Mouse (Mus musculus): ENCODE results near the gene Gm10260. TPM values are rescaled to one million over a fixed set of nuclear protein-coding genes. Genes with fewer than 3 reads are reported as not detected.

Gm10260 gene
- polyA plus RNA-seq, 1 experiment: 16.4 TPM

DNA sequence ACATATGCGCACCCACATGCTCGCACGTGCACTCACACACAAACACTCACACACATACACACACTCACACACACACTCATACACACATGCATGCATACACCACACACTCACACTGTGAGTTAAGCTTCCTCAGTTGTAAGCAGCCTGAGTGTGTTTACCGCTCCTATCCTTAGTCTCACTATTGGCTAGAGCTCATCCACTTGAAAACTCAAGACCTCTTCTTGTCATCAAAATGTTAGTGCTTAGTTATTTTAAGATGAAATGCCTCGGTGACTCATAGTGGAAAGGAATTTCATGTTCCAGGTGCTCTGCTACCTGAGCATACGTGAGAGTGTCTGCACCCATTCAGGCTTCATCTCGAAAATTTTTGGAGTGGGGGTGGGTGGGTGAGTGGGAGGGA lies 21.2 kb upstream of the Gm10260 start:
- H3K36me3 ChIP-seq (ENCODE audit: control insufficient read depth, insufficient read depth, low read length, poor library complexity, severe bottlenecking): no peaks in the 10 kb centered on the region
- H3K4me1 ChIP-seq (ENCODE audit: control insufficient read depth, insufficient read depth, low read length): peaks cover 1% of the 10 kb centered on the region
- no peaks in the 10 kb centered on the region for H3K9me3 ChIP-seq (replicated peaks; ENCODE audit: control insufficient read depth, insufficient read depth, low read length, poor library complexity, severe bottlenecking)
- H3K9ac ChIP-seq (ENCODE audit: low read depth, poor library complexity, severe bottlenecking): no peak overlapping the region
- TF ChIP-seq EP300 (IDR thresholded peaks at IDR 0.05; ENCODE audit: insufficient read depth, low read depth, low read length) (no peak), CTCF (IDR thresholded peaks at IDR 0.05; ENCODE audit: low read depth, low read length) (no peak), POLR2A (IDR thresholded peaks at IDR 0.05; ENCODE audit: insufficient read depth, low read length) (no peak)
- no peaks in the 10 kb centered on the region for H3K27me3 ChIP-seq (ENCODE audit: control insufficient read depth, insufficient read depth, low read length, poor library complexity, severe bottlenecking)
- no peak overlapping the region for H3K27ac ChIP-seq (ENCODE audit: insufficient read depth, low read length)
- H3K4me3 ChIP-seq (ENCODE audit: low read depth, low read length): no peak overlapping the region

DNA sequence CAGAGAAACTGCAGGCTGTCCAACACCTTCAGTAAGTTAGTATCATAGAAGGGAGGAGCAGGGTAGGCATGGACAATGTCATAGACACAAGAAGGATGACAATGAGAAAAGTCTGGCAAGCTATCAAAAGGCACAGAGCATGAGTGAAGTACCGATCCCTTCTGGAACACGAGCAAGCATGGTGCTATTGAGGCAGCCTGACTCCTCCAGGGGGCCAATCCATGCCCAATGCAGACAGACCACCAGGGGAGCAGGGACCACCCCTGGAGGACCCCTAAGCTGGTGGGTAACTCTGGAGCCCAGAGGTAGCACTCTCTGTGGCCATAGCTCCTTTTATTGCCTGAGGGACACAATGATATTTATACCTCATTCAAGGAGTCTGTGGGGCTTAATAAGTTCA lies 20.1 kb upstream of the Gm10260 start:
- H3K4me1 ChIP-seq (ENCODE audit: control insufficient read depth, insufficient read depth, low read length): peaks cover 1% of the 10 kb centered on the region

DNA sequence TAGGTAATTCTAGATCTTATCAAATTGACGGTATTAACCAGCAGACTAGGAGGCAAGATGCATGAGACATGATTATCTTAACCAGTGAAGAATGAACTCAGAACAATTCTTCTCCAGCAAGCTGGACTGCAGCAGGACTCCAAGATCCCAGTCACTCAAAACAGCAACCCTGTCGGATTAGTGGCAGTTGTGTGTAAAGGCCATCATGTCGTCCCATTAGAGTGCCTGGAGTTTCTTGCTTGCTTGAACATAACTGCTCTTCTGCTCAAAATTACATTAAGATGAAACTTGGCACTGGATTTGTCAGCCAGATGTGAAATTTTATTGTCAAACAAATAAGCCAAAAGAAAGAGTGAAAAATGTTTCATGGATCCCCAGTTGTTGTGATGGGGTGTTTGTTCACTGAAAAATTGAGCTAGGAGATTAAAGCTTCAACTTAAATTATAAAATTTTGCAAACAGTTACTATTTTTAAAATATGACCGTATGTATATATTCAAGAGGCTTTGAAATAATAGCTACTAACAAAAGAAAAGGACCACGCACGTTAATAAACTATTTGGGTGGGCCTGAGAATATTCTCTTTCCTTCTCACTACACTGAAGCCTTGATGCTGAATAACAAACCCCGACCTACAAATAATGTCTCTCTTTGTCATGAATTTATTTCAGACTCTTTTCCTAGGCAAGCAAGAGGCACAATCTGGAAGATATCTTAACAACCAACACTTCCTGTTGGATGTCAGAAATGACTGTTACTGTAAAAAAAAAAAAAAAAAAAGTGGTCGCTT lies 19.4 kb upstream of the Gm10260 start:
- TF ChIP-seq EP300 (IDR thresholded peaks at IDR 0.05; ENCODE audit: insufficient read depth, low read depth, low read length) (no peak), POLR2A (IDR thresholded peaks at IDR 0.05; ENCODE audit: insufficient read depth, low read length) (no peak), CTCF (IDR thresholded peaks at IDR 0.05; ENCODE audit: low read depth, low read length) (no peak)
- no peak overlapping the region for H3K27ac ChIP-seq (ENCODE audit: insufficient read depth, low read length)
- no peaks in the 10 kb centered on the region for H3K36me3 ChIP-seq (ENCODE audit: control insufficient read depth, insufficient read depth, low read length, poor library complexity, severe bottlenecking)
- H3K27me3 ChIP-seq (ENCODE audit: control insufficient read depth, insufficient read depth, low read length, poor library complexity, severe bottlenecking): no peaks in the 10 kb centered on the region
- H3K4me1 ChIP-seq (ENCODE audit: control insufficient read depth, insufficient read depth, low read length): peaks cover 1% of the 10 kb centered on the region
- no peak overlapping the region for H3K4me3 ChIP-seq (ENCODE audit: low read depth, low read length)
- no peak overlapping the region for H3K9ac ChIP-seq (ENCODE audit: low read depth, poor library complexity, severe bottlenecking)
- H3K9me3 ChIP-seq (replicated peaks; ENCODE audit: control insufficient read depth, insufficient read depth, low read length, poor library complexity, severe bottlenecking): no peaks in the 10 kb centered on the region

More for the DNA sequence above, 20.1 kb upstream of the Gm10260 start:
- Histone ChIP-seq H3K27ac (ENCODE audit: insufficient read depth, low read length) (no peak overlapping the region), H3K36me3 (ENCODE audit: control insufficient read depth, insufficient read depth, low read length, poor library complexity, severe bottlenecking) (no peaks in the 10 kb centered on the region), H3K9ac (ENCODE audit: low read depth, poor library complexity, severe bottlenecking) (no peak overlapping the region), H3K27me3 (ENCODE audit: control insufficient read depth, insufficient read depth, low read length, poor library complexity, severe bottlenecking) (no peaks in the 10 kb centered on the region), H3K4me3 (ENCODE audit: low read depth, low read length) (no peak overlapping the region), H3K9me3 (replicated peaks; ENCODE audit: control insufficient read depth, insufficient read depth, low read length, poor library complexity, severe bottlenecking) (no peaks in the 10 kb centered on the region)
- TF ChIP-seq EP300 (IDR thresholded peaks at IDR 0.05; ENCODE audit: insufficient read depth, low read depth, low read length): no peak
- no peak for TF ChIP-seq POLR2A (IDR thresholded peaks at IDR 0.05; ENCODE audit: insufficient read depth, low read length)
- no peak for TF ChIP-seq CTCF (IDR thresholded peaks at IDR 0.05; ENCODE audit: low read depth, low read length)

DNA sequence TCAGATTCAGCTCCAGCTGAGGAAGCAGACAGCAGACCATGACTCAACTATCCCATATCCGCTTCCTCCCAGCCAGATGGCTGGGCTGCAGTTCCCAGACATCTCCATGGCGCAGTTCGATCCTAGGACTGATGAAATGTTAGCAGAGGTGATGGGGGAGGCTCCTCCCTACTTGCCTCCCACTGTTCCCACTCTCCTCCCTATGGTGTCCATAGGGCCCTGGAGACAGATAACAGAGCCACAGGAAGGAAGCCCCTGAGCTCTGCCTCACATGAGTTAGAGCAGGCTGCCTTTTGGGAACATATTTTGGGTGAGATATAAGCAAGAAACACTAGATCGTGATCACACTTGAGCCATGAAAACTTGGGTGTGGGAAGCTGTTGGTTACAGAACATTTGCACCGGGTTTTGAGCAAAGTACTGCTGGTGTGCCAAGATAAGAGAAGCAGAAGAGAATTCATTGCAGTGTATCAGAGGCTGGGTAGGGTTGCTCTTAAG lies 18.3 kb upstream of the Gm10260 start:
- H3K27me3 ChIP-seq (ENCODE audit: control insufficient read depth, insufficient read depth, low read length, poor library complexity, severe bottlenecking): no peaks in the 10 kb centered on the region
- no peaks in the 10 kb centered on the region for H3K9me3 ChIP-seq (replicated peaks; ENCODE audit: control insufficient read depth, insufficient read depth, low read length, poor library complexity, severe bottlenecking)

DNA sequence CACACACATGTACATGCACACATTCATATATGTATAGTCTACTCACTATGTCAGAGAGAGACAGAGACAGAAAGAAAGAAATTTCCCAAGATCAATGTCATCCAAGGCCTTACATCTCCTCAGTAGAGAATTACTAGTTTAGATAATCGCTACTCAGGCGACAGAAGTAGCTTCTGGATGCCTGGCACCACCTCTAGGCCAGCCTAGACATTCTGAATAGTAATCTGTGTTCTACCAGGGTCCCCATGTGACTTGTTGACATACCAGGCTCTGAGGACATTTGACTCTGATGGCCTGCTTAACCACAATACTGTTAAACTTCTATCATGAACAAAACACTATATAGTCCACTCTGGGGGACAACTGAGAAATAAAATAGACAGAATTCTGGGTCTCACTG lies 17.2 kb upstream of the Gm10260 start:
- Histone ChIP-seq H3K4me3 (ENCODE audit: low read depth, low read length) (no peak overlapping the region), H3K9me3 (replicated peaks; ENCODE audit: control insufficient read depth, insufficient read depth, low read length, poor library complexity, severe bottlenecking) (no peaks in the 10 kb centered on the region), H3K27me3 (ENCODE audit: control insufficient read depth, insufficient read depth, low read length, poor library complexity, severe bottlenecking) (no peaks in the 10 kb centered on the region), H3K4me1 (ENCODE audit: control insufficient read depth, insufficient read depth, low read length) (peaks cover 1% of the 10 kb centered on the region), H3K36me3 (ENCODE audit: control insufficient read depth, insufficient read depth, low read length, poor library complexity, severe bottlenecking) (no peaks in the 10 kb centered on the region), H3K27ac (ENCODE audit: insufficient read depth, low read length) (no peak overlapping the region), H3K9ac (ENCODE audit: low read depth, poor library complexity, severe bottlenecking) (no peak overlapping the region)
- TF ChIP-seq EP300 (IDR thresholded peaks at IDR 0.05; ENCODE audit: insufficient read depth, low read depth, low read length) (no peak), CTCF (IDR thresholded peaks at IDR 0.05; ENCODE audit: low read depth, low read length) (no peak), POLR2A (IDR thresholded peaks at IDR 0.05; ENCODE audit: insufficient read depth, low read length) (no peak)

More for the DNA sequence above, 18.3 kb upstream of the Gm10260 start:
- Histone ChIP-seq H3K27ac (ENCODE audit: insufficient read depth, low read length) (no peak overlapping the region), H3K36me3 (ENCODE audit: control insufficient read depth, insufficient read depth, low read length, poor library complexity, severe bottlenecking) (no peaks in the 10 kb centered on the region), H3K9ac (ENCODE audit: low read depth, poor library complexity, severe bottlenecking) (no peak overlapping the region), H3K4me3 (ENCODE audit: low read depth, low read length) (no peak overlapping the region), H3K4me1 (ENCODE audit: control insufficient read depth, insufficient read depth, low read length) (peaks cover 1% of the 10 kb centered on the region)
- no peak for TF ChIP-seq POLR2A (IDR thresholded peaks at IDR 0.05; ENCODE audit: insufficient read depth, low read length)
- TF ChIP-seq EP300 (IDR thresholded peaks at IDR 0.05; ENCODE audit: insufficient read depth, low read depth, low read length): no peak
- TF ChIP-seq CTCF (IDR thresholded peaks at IDR 0.05; ENCODE audit: low read depth, low read length): no peak

DNA sequence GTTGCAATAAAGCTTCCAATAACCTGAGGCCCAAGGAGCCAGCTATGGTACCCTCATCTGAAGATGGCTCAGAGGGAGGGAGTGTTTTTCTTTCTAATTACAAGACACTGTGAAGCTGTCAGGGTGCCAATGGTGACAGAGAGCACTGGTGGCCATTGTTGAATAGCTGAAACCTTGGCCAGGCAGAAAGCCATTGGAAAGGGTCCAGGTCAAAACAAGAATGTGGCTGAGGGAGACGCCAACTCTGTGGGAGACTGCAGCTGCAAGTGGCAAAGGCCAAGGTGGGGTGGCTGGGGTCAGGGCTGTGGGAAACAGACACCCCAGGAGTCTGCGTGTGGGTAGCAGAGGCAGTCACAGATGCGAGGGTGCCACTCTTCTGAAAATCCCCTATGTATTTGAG lies 16.3 kb upstream of the Gm10260 start:
- Histone ChIP-seq H3K9ac (ENCODE audit: low read depth, poor library complexity, severe bottlenecking) (no peak overlapping the region), H3K27me3 (ENCODE audit: control insufficient read depth, insufficient read depth, low read length, poor library complexity, severe bottlenecking) (no peaks in the 10 kb centered on the region), H3K4me3 (ENCODE audit: low read depth, low read length) (no peak overlapping the region), H3K4me1 (ENCODE audit: control insufficient read depth, insufficient read depth, low read length) (no peaks in the 10 kb centered on the region), H3K36me3 (ENCODE audit: control insufficient read depth, insufficient read depth, low read length, poor library complexity, severe bottlenecking) (no peaks in the 10 kb centered on the region), H3K9me3 (replicated peaks; ENCODE audit: control insufficient read depth, insufficient read depth, low read length, poor library complexity, severe bottlenecking) (0 out of 2 replicates have a peak, but pooled peaks cover 2% of the 10 kb centered on the region), H3K27ac (ENCODE audit: insufficient read depth, low read length) (no peak overlapping the region)
- TF ChIP-seq EP300 (IDR thresholded peaks at IDR 0.05; ENCODE audit: insufficient read depth, low read depth, low read length) (no peak), POLR2A (IDR thresholded peaks at IDR 0.05; ENCODE audit: insufficient read depth, low read length) (no peak), CTCF (IDR thresholded peaks at IDR 0.05; ENCODE audit: low read depth, low read length) (no peak)

Data from ES-Bruce4 (cell line).